ENCODE assay signal across 8 mouse cellular contexts in genomic region chr2:91480805-91481514, GRCm38 (mm10). TPM values are rescaled to one million over a fixed set of nuclear protein-coding genes. Genes with fewer than 3 reads are reported as not detected.
DNase-seq lines count a peak whose midpoint lies in the region; ATAC-seq lines count a peak whose summit lies in the region.

No protein-coding gene starts in this region.

- intact Hi-C loops in heart, postnatal 14 days (cut with DNase I), result loop anchor here (1.0 kb wide), 1 partner anchor 195 kb away; no protein-coding TSS in a partner anchor

- 0 out of 2 replicates have a peak, but pooled peaks cover 1% of the 10 kb centered on the region for H3K4me1 ChIP-seq in heart, embryonic 11.5 days (ENCODE audit: control insufficient read depth, insufficient read depth, low read length)

- no peak for ATAC-seq in heart, embryonic 11.5 days (replicated peaks; ENCODE audit: insufficient number of reproducible peaks, low FRiP score, low TSS enrichment)

- H3K27me3 ChIP-seq in heart, embryonic 11.5 days (ENCODE audit: control insufficient read depth, insufficient read depth, low read length), result no peaks in the 10 kb centered on the region

- DNase-seq in heart, adult 11 months, result peak; percentile 86
- peak; percentile 88 for DNase-seq in NIH3T3 (ENCODE audit: low read depth)
- peak; percentile 88 for DNase-seq in embryo, embryonic 10.5 days (ENCODE audit: low spot score)
- peak; percentile 44 to 71 for DNase-seq in heart, postnatal 14 days
- peak; percentile 81 for DNase-seq in layer of hippocampus, adult 11-12 months (ENCODE audit: low spot score)
- DNase-seq in mesoderm, embryonic 11.5 days (ENCODE audit: low read depth, low spot score), result peak; percentile 82
- DNase-seq in thymus, postnatal 4 days, result peak; percentile 34

- no peak overlapping the region for H3K4me2 ChIP-seq in heart, embryonic 11.5 days

- H3K9ac ChIP-seq in heart, embryonic 11.5 days (ENCODE audit: low read depth, low read length), result no peak overlapping the region

- peaks cover 23% of the 10 kb centered on the region for H3K36me3 ChIP-seq in heart, embryonic 11.5 days (ENCODE audit: control insufficient read depth, insufficient read depth, low read length)

- WGBS in heart, embryonic 11.5 days (ENCODE audit: insufficient replicate concordance), result 67% methylated on average over 6 of the region's 6 CpGs

- H3K9me3 ChIP-seq in heart, embryonic 11.5 days (replicated peaks; ENCODE audit: control insufficient read depth, low read length), result no peaks in the 10 kb centered on the region

- H3K27ac ChIP-seq in heart, embryonic 11.5 days (ENCODE audit: low read depth, low read length), result no peak overlapping the region

- H3K4me3 ChIP-seq in heart, embryonic 11.5 days (ENCODE audit: low read depth, low read length), result no peak overlapping the region

RNA-seq across cellular contexts. Expression of gene Lrp4, which starts 23.6 kb away (rescaled TPM):
- polyA plus RNA-seq in heart, embryonic 11.5 days (2014; fragmentation: Nextera tagmentation; extraction: Ambion mirVana), result 3.8 and 4.0 TPM in 2 replicates
- total RNA-seq in heart, postnatal 14 days (2021), result 10 to 100 TPM; 11.1 to 13.3 TPM

RNA-seq across cellular contexts. Expression of gene 1110051M20Rik, which starts 36.5 kb away (rescaled TPM):
- 43.9 and 47.4 TPM in 2 replicates for polyA plus RNA-seq in heart, embryonic 11.5 days (2014; fragmentation: Nextera tagmentation; extraction: Ambion mirVana)
- total RNA-seq in heart, postnatal 14 days (2021), result 10 to 100 TPM; 10.5 to 12.0 TPM

RNA-seq across cellular contexts. Expression of gene Ckap5, which starts 45.6 kb away (rescaled TPM):
- 62.2 and 77.6 TPM in 2 replicates for polyA plus RNA-seq in heart, embryonic 11.5 days (2014; fragmentation: Nextera tagmentation; extraction: Ambion mirVana)
- total RNA-seq in heart, postnatal 14 days (2021), result 10 to 100 TPM; 47.0 to 53.1 TPM

Comparison
In these comparisons a context has a peak if more than half of its experiments do, and no peak if none do; other contexts are left out.
1. DNase-seq: peak in every context shown above with its lines; median percentile 88 in NIH3T3; 88 in embryo, embryonic 10.5 days; 86 in heart, adult 11 months; 82 in mesoderm, embryonic 11.5 days; 81 in layer of hippocampus, adult 11-12 months; 58 in heart, postnatal 14 days; 34 in thymus, postnatal 4 days.